Mouse (Mus musculus): Measurements from ENCODE around the gene Fut8. TPM values are rescaled to one million over a fixed set of nuclear protein-coding genes. Genes with fewer than 3 reads are reported as not detected.

Fut8 gene
- total and polyA plus RNA-seq, 3 experiments: 60.6 to 124 (median 86.0) TPM

- Histone ChIP-seq H3K27ac (ENCODE audit: insufficient read depth, low read depth) (no peak overlapping the region), H3K27me3 (replicated peaks) (no peaks in the 10 kb centered on the region), H3K4me1 (ENCODE audit: control insufficient read depth in 1 of 2, insufficient read depth in 2 of 2) (peaks cover 0 to 4% of the 10 kb centered on the region in 2 experiments; a peak in 1 of 4 replicates), H3K36me3 (replicated peaks in 1 of 2; ENCODE audit: control insufficient read depth in 1 of 2, insufficient read depth in 1 of 2, low read length in 1 of 2) (no peaks in the 10 kb centered on the region), H3K79me2 (replicated peaks; ENCODE audit: control insufficient read depth, extremely low read depth, insufficient read depth, poor library complexity, severe bottlenecking) (no peaks in the 10 kb centered on the region), H3K4me3 (replicated peaks in 1 of 3; ENCODE audit: low read depth in 2 of 3, low read length in 2 of 3, poor library complexity in 1 of 3) (no peak overlapping the region), H3K9ac (ENCODE audit: insufficient read depth, low read depth) (no peak overlapping the region), H3K4me2 (ENCODE audit: insufficient read depth, low read depth, poor library complexity, severe bottlenecking) (no peak overlapping the region), H3K9me3 (replicated peaks; ENCODE audit: low read length) (no peaks in the 10 kb centered on the region)
- dilution Hi-C loops (cut with MboI; ENCODE audit: extremely low pct_ligation_motif_present, extremely low pct_unique_long_range_greater_than_20kb, low sequenced_read_pairs) (no loop called here), in situ Hi-C loops (cut with MboI; ENCODE audit: low pct_ligation_motif_present, low pct_unique_long_range_greater_than_20kb, low sequenced_read_pairs) (no loop called here)
- DNase-seq (ENCODE audit: extremely low read depth): no peak
- TF ChIP-seq TBP (conservative IDR thresholded peaks at IDR 0.05; ENCODE audit: low read depth, low read length) (no peak), E2F4 (IDR thresholded peaks at IDR 0.05; ENCODE audit: insufficient replicate concordance, low read depth, low read length) (no peak), MAFK (IDR thresholded peaks at IDR 0.05; ENCODE audit: insufficient replicate concordance, low read length) (no peak), SIN3A (IDR thresholded peaks at IDR 0.05; ENCODE audit: low read length) (no peak), TCF12 (IDR thresholded peaks at IDR 0.05; ENCODE audit: low read depth, low read length) (no peak), RCOR1 (conservative IDR thresholded peaks at IDR 0.05; ENCODE audit: low read depth, low read length) (no peak), CTCF (conservative IDR thresholded peaks at IDR 0.05 in 1 of 2, IDR thresholded peaks at IDR 0.05 in 1 of 2; ENCODE audit: low read depth in 2 of 2, low read length in 2 of 2) (no peak), POLR2A (IDR thresholded peaks at IDR 0.05; ENCODE audit: low read depth, low read length) (no peak), JUND (conservative IDR thresholded peaks at IDR 0.05; ENCODE audit: low read depth, low read length) (no peak), UBTF (IDR thresholded peaks at IDR 0.05; ENCODE audit: low read depth, low read length) (no peak), CHD2 (IDR thresholded peaks at IDR 0.05; ENCODE audit: low read length) (no peak), ETS1 (conservative IDR thresholded peaks at IDR 0.05; ENCODE audit: low read depth, low read length) (no peak), RAD21 (IDR thresholded peaks at IDR 0.05; ENCODE audit: low read depth, low read length) (no peak), ELF1 (IDR thresholded peaks at IDR 0.05; ENCODE audit: low read depth, low read length) (no peak)
Observed at GRCm38 (mm10) chr12:77502243-77502642, 264.3 kb downstream of the Fut8 start.

GRCm38 (mm10) chr12:77505431-77505830 is 267.5 kb downstream of the Fut8 start:
- H3K9ac ChIP-seq (ENCODE audit: insufficient read depth, low read depth): no peak overlapping the region
- no peaks in the 10 kb centered on the region for H3K9me3 ChIP-seq (replicated peaks; ENCODE audit: low read length)
- no peaks in the 10 kb centered on the region for H3K79me2 ChIP-seq (replicated peaks; ENCODE audit: control insufficient read depth, extremely low read depth, insufficient read depth, poor library complexity, severe bottlenecking)
- H3K4me3 ChIP-seq (replicated peaks in 1 of 3; ENCODE audit: low read depth in 2 of 3, low read length in 2 of 3, poor library complexity in 1 of 3): no peak overlapping the region
- H3K27me3 ChIP-seq (replicated peaks): no peaks in the 10 kb centered on the region
- peaks cover 4 to 5% of the 10 kb centered on the region in 2 experiments; a peak in 3 of 4 replicates for H3K4me1 ChIP-seq (ENCODE audit: control insufficient read depth in 1 of 2, insufficient read depth in 2 of 2)
- H3K36me3 ChIP-seq (replicated peaks in 1 of 2; ENCODE audit: control insufficient read depth in 1 of 2, insufficient read depth in 1 of 2, low read length in 1 of 2): no peaks in the 10 kb centered on the region
- TF ChIP-seq HCFC1 (IDR thresholded peaks at IDR 0.05; ENCODE audit: low read depth, low read length) (no peak), ELF1 (IDR thresholded peaks at IDR 0.05; ENCODE audit: low read depth, low read length) (no peak), ZMIZ1 (IDR thresholded peaks at IDR 0.05; ENCODE audit: low read depth, low read length) (no peak), RAD21 (IDR thresholded peaks at IDR 0.05; ENCODE audit: low read depth, low read length) (no peak), TBP (conservative IDR thresholded peaks at IDR 0.05; ENCODE audit: low read depth, low read length) (no peak), NRF1 (IDR thresholded peaks at IDR 0.05; ENCODE audit: low read depth, low read length) (no peak), SIN3A (IDR thresholded peaks at IDR 0.05; ENCODE audit: low read length) (no peak), CHD1 (IDR thresholded peaks at IDR 0.05; ENCODE audit: low read depth, low read length) (no peak), JUND (conservative IDR thresholded peaks at IDR 0.05; ENCODE audit: low read depth, low read length) (no peak), MXI1 (IDR thresholded peaks at IDR 0.05; ENCODE audit: low read depth, low read length) (no peak), KAT2A (IDR thresholded peaks at IDR 0.05; ENCODE audit: insufficient replicate concordance, low read length) (no peak), ZKSCAN1 (IDR thresholded peaks at IDR 0.05; ENCODE audit: borderline replicate concordance, low read depth, low read length) (no peak), IRF4 (IDR thresholded peaks at IDR 0.05; ENCODE audit: low read depth, low read length) (no peak), POLR2A (IDR thresholded peaks at IDR 0.05; ENCODE audit: low read depth, low read length) (no peak)
- dilution Hi-C loops (cut with MboI; ENCODE audit: extremely low pct_ligation_motif_present, extremely low pct_unique_long_range_greater_than_20kb, low sequenced_read_pairs) (no loop called here), in situ Hi-C loops (cut with MboI; ENCODE audit: low pct_ligation_motif_present, low pct_unique_long_range_greater_than_20kb, low sequenced_read_pairs) (no loop called here)
- H3K27ac ChIP-seq (ENCODE audit: insufficient read depth, low read depth): no peak overlapping the region
- no peak for DNase-seq (ENCODE audit: extremely low read depth)
- 0 out of 2 replicates have a peak overlapping the region, but pooled peaks have one; percentile 29 for H3K4me2 ChIP-seq (ENCODE audit: insufficient read depth, low read depth, poor library complexity, severe bottlenecking)

Data from CH12.LX (cell line).